Comparison of ENCODE assay signal across 22 mouse cellular contexts in genomic region chr11:78540358-78540757, GRCm38 (mm10). TPM values are rescaled to one million over a fixed set of nuclear protein-coding genes. Genes with fewer than 3 reads are reported as not detected.
DNase-seq lines count a peak whose midpoint lies in the region; ATAC-seq and TF ChIP-seq lines count a peak whose summit lies in the region.
"Had no signal": no experiment of that assay in that cellular context is flagged by ENCODE, and none has a peak within 500 bp of the region (broad histone marks: within the 10 kb centered on the region; RNA-seq: fewer than 3 reads in every experiment).

No protein-coding gene starts in this region.

- intact Hi-C loops in heart, postnatal 25 days (cut with DNase I), result no loop called here

- H3K27ac ChIP-seq in MEL (ENCODE audit: control insufficient read depth, low read depth, low read length), result no peak overlapping the region
- H3K27ac ChIP-seq in neural tube, embryonic 15.5 days (replicated peaks), result no peak overlapping the region
- H3K27ac ChIP-seq: forebrain, embryonic 12.5 days; heart, adult 2 months; heart, embryonic 13.5 days; hindbrain, embryonic 13.5 days; kidney, postnatal 0 days; liver, embryonic 15.5 days; midbrain, embryonic 10.5 days had no signal

- no peak overlapping the region for H3K4me2 ChIP-seq in neural tube, embryonic 15.5 days
- H3K4me2 ChIP-seq: forebrain, embryonic 12.5 days; heart, embryonic 13.5 days; hindbrain, embryonic 13.5 days; liver, embryonic 15.5 days had no signal

- 89% methylated on average over 3 of the region's 3 CpGs for WGBS in neural tube, embryonic 15.5 days

- H3K9ac ChIP-seq in MEL (ENCODE audit: control insufficient read depth, low read depth, low read length, poor library complexity, severe bottlenecking), result no peak overlapping the region
- no peak overlapping the region for H3K9ac ChIP-seq in neural tube, embryonic 15.5 days (replicated peaks)
- H3K9ac ChIP-seq: forebrain, embryonic 12.5 days; heart, embryonic 13.5 days; hindbrain, embryonic 13.5 days; liver, embryonic 15.5 days had no signal

- peaks cover 38% of the 10 kb centered on the region for H3K79me2 ChIP-seq in MEL (ENCODE audit: control insufficient read depth, insufficient read depth, low read length, poor library complexity)

- no peak for TF ChIP-seq RAD21 in MEL (IDR thresholded peaks at IDR 0.05; ENCODE audit: low read depth, low read length)

- H3K36me3 ChIP-seq in MEL (ENCODE audit: control insufficient read depth in 1 of 2, insufficient read depth in 2 of 2, low read length in 2 of 2), result peaks cover 10 to 30% of the 10 kb centered on the region in 2 experiments
- peaks cover 49% of the 10 kb centered on the region for H3K36me3 ChIP-seq in neural tube, embryonic 15.5 days

- no peaks in the 10 kb centered on the region for H3K27me3 ChIP-seq in MEL (ENCODE audit: control insufficient read depth in 1 of 2, insufficient read depth in 2 of 2, low read length in 2 of 2)
- H3K27me3 ChIP-seq in neural tube, embryonic 15.5 days (replicated peaks), result no peaks in the 10 kb centered on the region
- H3K27me3 ChIP-seq: forebrain, embryonic 12.5 days; heart, embryonic 13.5 days; hindbrain, embryonic 13.5 days; liver, embryonic 15.5 days had no signal

- TF ChIP-seq POLR2A in MEL (IDR thresholded peaks at IDR 0.05; ENCODE audit: control insufficient read depth in 1 of 2, insufficient read depth in 1 of 2, low read depth in 1 of 2, low read length in 2 of 2, poor library complexity in 1 of 2), result no peak

- TF ChIP-seq EP300 in MEL (IDR thresholded peaks at IDR 0.05; ENCODE audit: low read depth in 1 of 2, low read length in 2 of 2), result no peak

- H3K4me1 ChIP-seq in MEL (ENCODE audit: control insufficient read depth in 1 of 2, insufficient read depth in 2 of 2, low read length in 2 of 2), result peaks cover 5 to 29% of the 10 kb centered on the region in 2 experiments
- H3K4me1 ChIP-seq in neural tube, embryonic 15.5 days, result peaks cover 24% of the 10 kb centered on the region

- ATAC-seq in neural tube, embryonic 15.5 days (ENCODE audit: low FRiP score), result no peak
- ATAC-seq: midbrain, embryonic 16.5 days had no signal

- H3K4me3 ChIP-seq in MEL (ENCODE audit: control insufficient read depth in 1 of 2, insufficient read depth in 1 of 2, low read depth in 2 of 2, low read length in 2 of 2), result no peak overlapping the region
- H3K4me3 ChIP-seq in neural tube, embryonic 15.5 days (replicated peaks), result no peak overlapping the region
- H3K4me3 ChIP-seq: forebrain, embryonic 12.5 days; heart, adult 2 months; heart, embryonic 13.5 days; hindbrain, embryonic 13.5 days; liver, embryonic 15.5 days; midbrain, embryonic 10.5 days had no signal

- peak; percentile 87 for DNase-seq in heart, adult 11 months
- DNase-seq in heart, postnatal 25 days (ENCODE audit: low spot score), result no peak
- DNase-seq in 416B (ENCODE audit: low read depth) (peak; percentile 35), MEL (ENCODE audit: low read depth, low spot score) (no peak)
- peak; percentile 41 for DNase-seq in lung, postnatal 10 days
- no peak for DNase-seq in c-Kit-positive CD71-positive TER-119-positive erythroid progenitor cells, embryonic 14.5 days (ENCODE audit: low spot score)
- DNase-seq in thymus, postnatal 0 days (ENCODE audit: low spot score), result no peak
- DNase-seq: cerebellum, adult 9-10 months; gastrocnemius, postnatal 25 days; heart, adult 2 months; heart, postnatal 36 days; kidney, adult 18-20 months; left cerebral cortex, postnatal 4 days; thymus, adult 2 months had no signal

- no peaks in the 10 kb centered on the region for H3K9me3 ChIP-seq in MEL (replicated peaks; ENCODE audit: insufficient read depth, low read length)
- H3K9me3 ChIP-seq in neural tube, embryonic 15.5 days (replicated peaks), result no peaks in the 10 kb centered on the region
- H3K9me3 ChIP-seq: forebrain, embryonic 12.5 days; heart, embryonic 13.5 days; hindbrain, embryonic 13.5 days; liver, embryonic 15.5 days; midbrain, embryonic 10.5 days had no signal

- TF ChIP-seq CTCF in MEL (IDR thresholded peaks at IDR 0.05 in 2 of 3, conservative IDR thresholded peaks at IDR 0.05 in 1 of 3; ENCODE audit: control insufficient read depth in 1 of 3, insufficient read depth in 1 of 3, low read depth in 2 of 3, low read length in 3 of 3, poor library complexity in 1 of 3, severe bottlenecking in 1 of 3), result no peak

TF ChIP-seq in MEL, 35 proteins besides CTCF, POLR2A, EP300 and RAD21:
- TF ChIP-seq ZMIZ1 (IDR thresholded peaks at IDR 0.05; ENCODE audit: low read depth, low read length) (peak; percentile 66), MYC (IDR thresholded peaks at IDR 0.05; ENCODE audit: low read depth, low read length) (no peak)
TF ChIP-seq in MEL: peak in this region for 1.

RNA-seq across cellular contexts. Expression of gene Ift20, which starts 4.2 kb away (rescaled TPM):
- total RNA-seq in heart, postnatal 25 days (2021), result 10 to 100 TPM; 39.0 to 45.5 TPM
- total RNA-seq in MEL (2012; rRNA removed), result 153 and 196 TPM in 2 replicates
- 100 to 1,000 TPM in 1 of 2 experiments, not detected in 1; 128 TPM for polyA plus RNA-seq in MEL (2012; ENCODE audit: insufficient read depth in 1 of 2, insufficient read length in 2 of 2, low read depth in 1 of 2, low replicate concordance in 2 of 2, missing spikeins in 1 of 2)
- 151 and 161 TPM in 2 replicates for polyA plus RNA-seq in thymus, postnatal 0 days (2015; fragmentation: Nextera tagmentation; extraction: Ambion mirVana)
- 120 and 127 TPM in 2 replicates for polyA plus RNA-seq in neural tube, embryonic 15.5 days (2015; fragmentation: Nextera tagmentation; extraction: Ambion mirVana)

RNA-seq across cellular contexts. Expression of gene Tnfaip1, which starts 4.2 kb away (rescaled TPM):
- total RNA-seq in heart, postnatal 25 days (2021), result 10 to 100 TPM; 39.1 to 41.9 TPM
- total RNA-seq in MEL (2012; rRNA removed), result 3.9 and 4.7 TPM in 2 replicates
- polyA plus RNA-seq in MEL (2012; ENCODE audit: insufficient read depth in 1 of 2, insufficient read length in 2 of 2, low read depth in 1 of 2, low replicate concordance in 2 of 2, missing spikeins in 1 of 2), result 1 to 10 TPM in 1 of 2 experiments, not detected in 1; 7.4 TPM
- 17.9 and 18.3 TPM in 2 replicates for polyA plus RNA-seq in thymus, postnatal 0 days (2015; fragmentation: Nextera tagmentation; extraction: Ambion mirVana)
- polyA plus RNA-seq in neural tube, embryonic 15.5 days (2015; fragmentation: Nextera tagmentation; extraction: Ambion mirVana), result 56.1 and 60.3 TPM in 2 replicates

RNA-seq across cellular contexts. Expression of gene Tmem97, which starts 10.2 kb away (rescaled TPM):
- total RNA-seq in heart, postnatal 25 days (2021), result 1 to 10 TPM; 5.3 to 5.5 TPM
- 204 and 207 TPM in 2 replicates for total RNA-seq in MEL (2012; rRNA removed)
- 100 to 1,000 TPM; 166 to 215 TPM for polyA plus RNA-seq in MEL (2012; ENCODE audit: insufficient read depth in 1 of 2, insufficient read length in 2 of 2, low read depth in 1 of 2, low replicate concordance in 2 of 2, missing spikeins in 1 of 2)
- polyA plus RNA-seq in thymus, postnatal 0 days (2015; fragmentation: Nextera tagmentation; extraction: Ambion mirVana), result 59.1 and 68.2 TPM in 2 replicates
- polyA plus RNA-seq in neural tube, embryonic 15.5 days (2015; fragmentation: Nextera tagmentation; extraction: Ambion mirVana), result 43.1 and 50.4 TPM in 2 replicates

RNA-seq across cellular contexts. Expression of gene Poldip2, which starts 28.4 kb away (rescaled TPM):
- total RNA-seq in heart, postnatal 25 days (2021), result 100 to 1,000 TPM; 152 to 154 TPM
- 157 and 182 TPM in 2 replicates for total RNA-seq in MEL (2012; rRNA removed)
- polyA plus RNA-seq in MEL (2012; ENCODE audit: insufficient read depth in 1 of 2, insufficient read length in 2 of 2, low read depth in 1 of 2, low replicate concordance in 2 of 2, missing spikeins in 1 of 2), result 100 to 1,000 TPM; 166 to 260 TPM
- polyA plus RNA-seq in thymus, postnatal 0 days (2015; fragmentation: Nextera tagmentation; extraction: Ambion mirVana), result 90.1 and 95.8 TPM in 2 replicates
- polyA plus RNA-seq in neural tube, embryonic 15.5 days (2015; fragmentation: Nextera tagmentation; extraction: Ambion mirVana), result 182 and 192 TPM in 2 replicates

RNA-seq across cellular contexts. Expression of gene Tmem199, which starts 28.4 kb away (rescaled TPM):
- 10 to 100 TPM; 10.5 to 10.8 TPM for total RNA-seq in heart, postnatal 25 days (2021)
- total RNA-seq in MEL (2012; rRNA removed), result 51.9 and 57.1 TPM in 2 replicates
- polyA plus RNA-seq in MEL (2012; ENCODE audit: insufficient read depth in 1 of 2, insufficient read length in 2 of 2, low read depth in 1 of 2, low replicate concordance in 2 of 2, missing spikeins in 1 of 2), result 10 to 100 TPM in 1 of 2 experiments, not detected in 1; 36.5 TPM
- polyA plus RNA-seq in thymus, postnatal 0 days (2015; fragmentation: Nextera tagmentation; extraction: Ambion mirVana), result 53.6 and 54.2 TPM in 2 replicates
- 89.3 and 94.4 TPM in 2 replicates for polyA plus RNA-seq in neural tube, embryonic 15.5 days (2015; fragmentation: Nextera tagmentation; extraction: Ambion mirVana)

Comparison
In these comparisons a context has a peak if more than half of its experiments do, and no peak if none do; other contexts are left out.
1. DNase-seq: peak in heart, adult 11 months (single experiment), 416B (single experiment) and lung, postnatal 10 days (single experiment); none in heart, postnatal 25 days (single experiment), MEL (single experiment), c-Kit-positive CD71-positive TER-119-positive erythroid progenitor cells, embryonic 14.5 days (single experiment) and thymus, postnatal 0 days (single experiment).